Mouse (Mus musculus): ENCODE results near the gene Dner.

DNA sequence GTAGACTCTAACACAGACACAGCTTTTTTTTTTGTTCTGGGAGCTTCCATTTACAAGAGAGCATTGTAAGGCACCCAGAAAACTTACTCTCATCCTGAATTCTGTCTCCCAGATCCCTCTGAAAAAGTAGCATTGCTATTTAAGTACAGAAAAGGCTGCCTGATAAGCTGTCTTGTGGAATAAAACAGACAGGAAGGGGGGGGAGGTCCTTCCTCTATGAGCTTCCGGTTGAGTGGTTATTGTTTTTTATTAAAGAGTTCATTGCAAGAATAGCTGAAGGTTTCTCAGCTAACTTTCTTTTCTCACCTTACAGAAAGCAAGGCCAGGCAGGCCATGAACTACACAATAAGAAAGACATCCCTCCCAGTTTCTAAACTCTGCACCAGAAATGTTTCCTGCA lies 77.9 kb downstream of the Dner start:
- TF ChIP-seq GATA1 (IDR thresholded peaks at IDR 0.05; ENCODE audit: borderline replicate concordance, low read length) (no peak), FLI1 (IDR thresholded peaks at IDR 0.05; ENCODE audit: low read length) (no peak)

Data from megakaryocyte, embryonic 14.5 days (primary cell).